Mouse (Mus musculus) left cerebral cortex, adult 18-20 months (tissue): ENCODE measurements around the gene Orai1. TPM values are rescaled to one million over a fixed set of nuclear protein-coding genes. Genes with fewer than 3 reads are reported as not detected.

ENCODE experiments used
- DNase-seq, 2 experiments: peaks; one replicate each; pipeline ENCODE4 v3.0.0; 2021 to 2022; ENCODE audit warnings: low spot score in 2 of 2, mixed read lengths in 1 of 2
- total RNA-seq, 2 experiments: library from RNA; stranded (reverse); gene quantifications; 2 replicates each; pipeline ENCODE4 v1.2.3; 2021

The Orai1 gene
- total RNA-seq, 2 experiments from 2014 or later = 8.8 to 10.0 TPM

DNA sequence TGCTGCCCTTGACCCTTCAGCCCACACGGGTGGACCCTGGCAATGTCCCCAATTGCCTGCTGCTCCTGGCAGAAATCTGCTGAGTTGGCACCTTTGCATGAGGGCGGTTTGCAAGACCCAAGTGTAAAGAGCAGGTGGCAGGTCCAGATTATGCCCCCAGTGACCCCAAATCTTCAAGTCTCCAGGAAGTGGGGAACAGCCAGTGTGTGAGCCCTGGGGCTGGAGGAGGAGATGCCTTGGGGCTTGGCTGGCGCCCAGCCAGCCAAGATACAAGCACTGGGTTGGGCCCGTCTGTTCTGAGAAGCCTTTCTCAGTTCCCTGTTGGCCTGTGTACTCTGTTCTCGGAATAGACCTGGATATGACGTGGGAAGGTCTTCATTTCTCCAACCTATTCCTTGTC, 12.6 kb downstream of the Orai1 start:
- DNase-seq = no peak

- DNase-seq = no peak
Measured at GRCm38 (mm10) chr5:123029729-123030128, 14.9 kb downstream of the Orai1 start.

DNA sequence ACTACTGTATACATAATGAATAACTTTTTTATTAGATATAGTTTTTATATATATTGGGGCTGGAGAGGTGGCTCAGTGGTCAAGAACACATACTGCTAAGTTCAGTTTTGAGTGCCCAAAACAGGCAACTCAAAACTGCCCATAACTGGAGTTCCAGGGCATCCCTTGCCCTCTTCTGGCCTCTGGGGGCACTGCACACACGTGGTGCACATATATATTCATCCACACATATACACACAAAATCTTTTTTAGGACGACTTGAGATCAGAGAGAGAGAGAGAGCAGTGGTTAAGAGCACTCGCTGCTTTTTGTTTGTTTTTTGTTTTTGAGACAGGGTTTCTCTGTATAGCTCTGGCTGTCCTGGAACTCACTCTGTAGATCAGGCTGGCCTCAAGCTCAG, 16.4 kb downstream of the Orai1 start:
- no peak for DNase-seq

- no peak for DNase-seq
Measured at GRCm38 (mm10) chr5:123033646-123034160, 18.8 kb downstream of the Orai1 start.

GRCm38 (mm10) chr5:123035089-123035488, 20.2 kb downstream of the Orai1 start:
- DNase-seq = no peak

GRCm38 (mm10) chr5:123035564-123035963, 20.7 kb downstream of the Orai1 start:
- no peak for DNase-seq

GRCm38 (mm10) chr5:123038115-123038514, 23.2 kb downstream of the Orai1 start:
- no peak for DNase-seq

GRCm38 (mm10) chr5:123039120-123039752, 24.4 kb downstream of the Orai1 start:
- DNase-seq = peak in 1 of 2 experiments; percentile 40

GRCm38 (mm10) chr5:123040796-123041195, 25.9 kb downstream of the Orai1 start:
- no peak for DNase-seq

- no peak for DNase-seq
Measured at GRCm38 (mm10) chr5:123043856-123044255, 29.0 kb downstream of the Orai1 start.

DNA sequence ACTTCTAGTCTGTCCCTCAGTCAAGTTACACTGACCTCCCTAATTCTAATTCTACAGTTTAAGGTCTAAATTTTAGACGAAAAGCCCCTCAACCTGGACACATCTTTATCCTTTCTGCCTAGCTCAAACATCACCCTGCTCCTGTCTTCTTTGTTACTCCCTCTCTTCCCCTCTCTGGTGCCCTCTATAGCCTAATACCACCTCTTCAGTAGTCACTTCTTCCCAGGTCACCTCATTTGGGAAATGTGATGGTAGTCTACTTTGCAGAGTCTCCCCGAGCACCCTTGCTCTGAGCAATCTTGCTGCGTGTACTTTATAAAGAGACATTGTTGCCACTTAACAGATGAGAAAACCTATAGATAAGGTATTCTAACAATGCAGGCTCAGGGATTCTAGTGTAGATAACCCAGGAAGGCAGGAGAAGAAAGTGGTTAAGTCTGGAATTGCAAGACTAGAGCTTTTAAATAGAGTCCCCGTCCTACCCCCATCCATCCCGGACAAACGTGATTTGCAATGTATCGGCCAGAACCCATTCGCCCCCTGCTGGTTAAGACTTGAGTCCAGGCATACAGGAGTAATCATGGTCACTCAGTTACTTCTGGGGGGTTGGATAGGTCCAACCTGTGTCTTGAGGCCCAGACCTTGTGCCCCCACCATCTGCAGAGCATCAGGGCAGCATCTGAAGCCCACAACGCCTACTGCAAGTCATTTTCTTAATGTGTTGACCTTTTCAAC, 30.9 kb downstream of the Orai1 start:
- DNase-seq = peak; percentile 42 to 62

- no peak for DNase-seq
Measured at GRCm38 (mm10) chr5:123046916-123047315, 32.0 kb downstream of the Orai1 start, which contains the start of gene Morn3. TSS of gene Morn3 (minus strand) at chr5:123047016.

GRCm38 (mm10) chr5:123049271-123049670, 34.4 kb downstream of the Orai1 start:
- peak in 1 of 2 experiments; percentile 14 for DNase-seq

DNA sequence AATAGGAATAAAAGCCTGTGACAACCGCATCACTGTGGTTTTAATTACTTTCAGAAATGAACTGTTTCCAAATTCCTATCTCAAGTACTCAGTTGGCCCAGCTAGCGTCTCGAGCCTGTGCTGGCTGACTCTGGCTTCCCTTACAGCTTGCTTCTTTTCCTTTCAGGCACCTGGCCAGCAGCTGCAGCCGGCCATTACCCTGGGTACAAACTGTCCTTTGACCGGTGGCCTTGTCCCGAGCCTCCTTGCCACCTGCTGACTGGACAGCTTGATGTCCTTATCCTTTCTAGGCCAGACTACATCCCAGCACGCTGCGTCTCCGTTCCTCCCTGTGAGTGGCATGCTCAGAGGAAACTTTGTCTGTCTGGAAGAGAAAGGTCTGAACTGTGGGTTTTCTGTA, 36.0 kb downstream of the Orai1 start:
- no peak for DNase-seq

- DNase-seq = no peak
Measured at GRCm38 (mm10) chr5:123051736-123052135, 36.9 kb downstream of the Orai1 start.

DNA sequence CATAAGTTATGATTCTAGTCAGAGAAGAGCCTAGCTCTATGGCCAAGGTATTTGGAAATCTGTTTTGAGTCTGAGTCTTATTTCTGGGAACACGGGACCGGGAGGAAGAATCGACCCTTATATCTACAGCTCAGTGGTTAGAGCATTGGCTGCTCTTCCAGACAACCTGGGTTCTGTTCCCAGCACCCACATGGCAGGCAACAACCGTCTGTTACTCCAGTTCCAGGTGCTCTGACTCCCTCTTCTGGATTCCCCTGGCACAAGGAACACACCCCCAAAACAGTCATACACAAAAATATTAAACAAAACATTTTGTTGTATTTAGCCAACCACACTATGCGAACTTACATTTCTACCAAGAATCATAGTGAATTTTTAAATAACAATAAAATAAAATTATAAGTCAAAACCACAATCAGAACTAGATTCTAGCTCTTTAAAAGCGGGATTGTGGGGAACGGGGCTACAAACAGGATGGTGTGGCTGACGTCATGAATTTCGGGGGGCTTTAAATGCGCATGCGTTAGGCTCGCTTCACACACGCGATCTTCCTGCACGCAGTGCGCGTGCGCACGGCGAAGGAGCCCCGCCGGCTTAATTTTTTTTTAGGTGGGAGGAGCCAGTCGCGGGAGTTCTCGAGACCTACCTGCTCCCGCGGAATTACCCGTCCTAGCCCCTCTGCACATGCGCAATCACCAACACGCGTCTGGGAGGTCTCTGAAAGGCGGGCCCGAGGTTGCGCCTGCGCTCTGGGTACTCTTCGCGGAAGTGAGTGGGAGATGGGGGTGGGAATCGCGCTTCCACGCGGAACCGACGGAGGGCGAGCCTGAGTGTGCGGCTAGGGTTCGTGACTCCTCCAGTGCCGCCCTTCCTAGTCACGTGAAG, 42.7 kb downstream of the Orai1 start:
- peak; percentile 99 for DNase-seq

DNA sequence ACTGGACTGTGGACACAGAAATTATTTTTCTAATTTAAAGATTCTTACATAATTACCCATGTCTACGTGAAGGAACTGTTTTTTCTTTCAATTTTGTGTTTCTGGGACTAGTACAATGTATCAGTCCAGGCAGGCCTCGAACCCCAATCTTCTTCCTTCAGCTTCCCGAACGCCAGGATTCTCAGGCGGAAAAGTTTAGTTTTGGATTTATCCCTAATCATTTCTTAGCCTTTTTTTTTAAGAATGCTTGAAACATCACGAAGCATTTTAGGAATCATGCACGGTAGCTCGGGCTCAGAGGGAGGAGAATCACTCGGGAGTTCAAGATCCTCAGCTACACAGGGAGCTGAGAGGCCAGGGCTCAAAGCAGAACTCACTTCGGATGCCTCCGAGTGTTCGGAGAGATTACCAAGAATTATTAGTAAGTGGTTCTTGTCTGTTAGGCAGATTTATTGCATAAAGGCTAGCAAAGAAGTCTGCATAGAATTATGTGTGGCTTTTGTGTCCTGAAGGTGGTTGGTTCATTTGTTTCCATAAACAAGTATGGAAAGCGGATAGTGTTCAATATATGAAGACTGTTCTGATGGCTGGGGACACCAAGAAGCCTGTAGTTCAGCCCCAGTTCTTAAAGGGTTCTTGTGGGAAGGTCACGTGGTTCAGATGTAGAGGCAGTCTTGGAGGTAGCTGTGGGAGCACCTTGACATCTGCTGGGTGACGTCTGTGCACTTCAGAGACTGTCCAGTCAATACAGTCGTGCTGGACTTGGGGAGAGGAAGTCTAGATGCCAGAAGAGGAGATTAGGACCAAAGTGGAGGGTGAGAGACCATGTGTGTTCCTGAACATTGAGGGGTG, 43.6 kb downstream of the Orai1 start:
- no peak for DNase-seq

- no peak for DNase-seq
Measured at GRCm38 (mm10) chr5:123059757-123060520, 45.1 kb downstream of the Orai1 start.

DNA sequence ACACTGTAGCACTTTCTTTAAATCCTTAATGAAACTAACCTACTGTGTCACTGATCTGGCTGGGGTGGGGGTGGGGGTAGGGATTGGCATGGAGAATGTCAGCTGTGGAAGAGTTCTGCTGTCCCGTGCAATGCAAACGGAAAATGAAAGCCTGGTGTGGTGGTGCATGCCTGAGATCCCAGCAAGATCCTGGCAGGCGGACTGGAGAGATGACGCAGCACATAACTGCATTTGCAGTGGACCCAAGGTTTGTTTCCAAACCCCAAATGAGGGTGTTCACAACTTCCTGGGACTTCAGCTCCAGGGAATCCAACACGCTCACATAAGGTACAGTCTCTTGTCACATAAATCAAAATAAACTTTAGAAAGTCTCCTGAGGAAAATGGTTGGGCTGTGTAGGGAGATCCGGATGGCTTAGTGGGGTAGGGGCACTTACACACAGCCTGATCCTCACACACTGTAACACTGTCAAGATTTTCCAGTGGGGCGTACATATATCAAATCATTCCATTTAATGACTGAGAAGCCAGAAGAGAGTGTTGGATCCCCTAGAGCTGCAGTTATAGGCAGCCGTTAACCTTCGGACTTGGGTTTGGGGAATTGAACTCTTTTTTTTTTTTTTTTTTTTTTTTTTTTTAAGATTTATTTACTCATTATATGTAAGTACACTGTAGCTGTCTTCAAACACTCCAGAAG, 46.0 kb downstream of the Orai1 start:
- DNase-seq = no peak
